Mouse (Mus musculus) pancreas, adult 10 weeks (tissue): Measurements from ENCODE around the gene Ugt2b35. TPM values are rescaled to one million over a fixed set of nuclear protein-coding genes. Genes with fewer than 3 reads are reported as not detected.

Source experiments
- polyA plus RNA-seq: library from polyadenylated mRNA; stranded (reverse); fragments of 350-450 nt; fragmentation: Illumina TruSeq; extraction: RNeasy Lipid Tissue Mini Kit (QIAGEN cat#74804); gene quantifications from one replicate; pipeline ENCODE4 v1.2.3, GENCODE M21; 2015; ENCODE audit warnings: low read depth, low replicate concordance; ENCODE audit not compliant: insufficient read depth

Ugt2b35 gene
- not detected for polyA plus RNA-seq

GRCm38 (mm10) chr5:87000395-87001073 is at the start of gene Ugt2b35:
Gene Ugt2b35 (plus strand): TSS chr5:87000860.

Other genes starting within 250 kb of the Ugt2b35 start
- 27.8 TPM for gene Ythdc1, start 196.6 kb upstream of the Ugt2b35 start, polyA plus RNA-seq
- gene Ugt2b34, start 93.9 kb upstream of the Ugt2b35 start, polyA plus RNA-seq: 2.3 TPM
- gene Ugt2b1, start 74.3 kb upstream of the Ugt2b35 start, polyA plus RNA-seq: not detected
- gene Ugt2b36, start 91.7 kb downstream of the Ugt2b35 start, polyA plus RNA-seq: not detected
- gene Ugt2b5, start 139.5 kb downstream of the Ugt2b35 start, polyA plus RNA-seq: not detected